Mouse (Mus musculus) A20 (cell line): ENCODE data around the gene Defb3.
"Not testable (repeated sequence)": the region's sequence is repeated elsewhere in the genome, so short reads cannot be mapped to it uniquely, and the experiment has no call there.

Source experiments
- DNase-seq: peaks from one replicate; pipeline ENCODE4 v3.0.0-alpha.2; 2011; ENCODE audit warnings: low read depth, low spot score

Gene Defb3

GRCm38 (mm10) chr8:19293060-19293459, at the start of gene Defb3:
TSS of gene Defb3 (plus strand) at chr8:19293360.
- not testable (repeated sequence) for DNase-seq

GRCm38 (mm10) chr8:19247280-19247679, 45.9 kb upstream of the Defb3 start, which contains the start of gene Defb5:
TSS of gene Defb5 (plus strand) at chr8:19247580.
- DNase-seq: no peak

DNA sequence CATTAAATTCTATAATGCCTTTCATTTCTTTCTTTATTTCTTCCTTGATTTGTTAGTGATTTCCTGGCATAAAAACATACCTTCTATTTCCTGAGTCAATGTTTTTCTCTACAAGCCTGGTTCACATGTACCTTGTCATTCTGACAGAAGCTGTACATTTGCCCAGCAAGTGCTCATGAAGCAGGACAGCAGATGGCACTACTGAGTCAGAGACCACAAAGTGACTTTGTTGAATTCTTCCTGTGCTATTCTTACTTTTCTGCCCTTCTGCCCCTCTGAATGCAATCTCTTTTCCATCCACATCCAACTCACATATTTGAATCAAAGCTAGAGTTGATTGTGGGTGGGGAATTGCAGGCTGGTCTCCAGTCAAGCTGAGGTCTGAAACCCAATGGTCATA, 35.0 kb upstream of the Defb3 start:
- peak; percentile 8 for DNase-seq

DNA sequence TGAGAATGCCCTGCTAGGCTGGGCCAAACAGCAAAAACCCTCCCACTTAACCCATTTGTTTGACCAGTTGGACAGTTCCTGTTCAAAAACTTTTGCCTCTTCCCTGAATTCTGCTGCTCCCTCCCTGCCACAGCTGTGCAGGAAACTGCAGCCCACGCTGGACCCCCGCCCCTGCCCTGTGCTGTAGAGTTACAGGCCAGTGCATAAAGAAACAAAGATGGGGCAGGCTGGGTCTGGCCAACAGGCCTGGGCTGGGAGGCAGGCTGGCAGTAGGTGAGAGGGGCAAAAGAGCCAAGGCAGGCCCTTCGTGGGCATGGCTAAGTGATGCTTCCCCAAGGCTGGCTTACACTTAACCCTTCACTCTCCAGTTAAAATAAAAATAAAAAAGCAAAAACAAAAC, 33.5 kb upstream of the Defb3 start:
- DNase-seq: no peak

DNA sequence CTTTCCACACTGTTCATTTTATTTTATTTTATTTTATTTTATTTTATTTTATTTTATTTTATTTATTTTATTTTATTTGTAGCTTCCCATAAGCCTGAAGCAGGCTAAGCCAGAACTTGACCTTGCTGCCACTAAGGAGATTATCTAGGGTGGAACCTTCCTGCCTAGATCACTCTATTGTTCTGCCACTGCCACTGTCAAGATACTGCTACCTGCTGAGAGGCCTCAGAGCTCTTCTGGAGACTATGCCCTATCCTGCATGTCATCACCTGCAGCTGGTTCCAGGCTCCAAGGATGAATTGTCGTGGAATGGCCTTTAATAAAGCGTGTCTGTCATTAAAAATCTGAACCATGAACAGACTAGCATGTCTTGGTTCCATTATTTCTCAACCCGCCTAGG, 5.2 kb downstream of the Defb3 start:
- not testable (repeated sequence) for DNase-seq

GRCm38 (mm10) chr8:19331836-19332235, 38.7 kb downstream of the Defb3 start:
- DNase-seq: no peak
